Mouse (Mus musculus): ENCODE results near the gene Prkcb.

Prkcb gene

DNA sequence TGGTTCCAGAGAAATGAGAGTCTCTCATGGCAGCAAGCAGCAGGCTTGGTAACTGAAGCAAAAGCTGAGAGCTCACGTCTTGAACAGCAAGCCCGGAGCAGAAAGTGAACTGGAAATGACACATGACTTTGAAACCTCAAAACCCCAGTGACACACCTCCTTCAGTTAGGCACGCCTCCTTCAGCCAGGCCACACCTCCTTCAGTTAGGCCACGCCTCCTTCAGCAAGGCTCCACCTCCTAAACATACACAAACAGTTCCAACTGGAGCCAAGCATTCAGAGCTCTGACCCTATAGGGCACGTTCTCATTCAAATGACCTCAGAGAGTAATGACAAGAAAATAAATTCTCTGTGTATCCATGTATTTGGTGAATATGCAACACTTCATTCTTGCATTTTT is 316.5 kb downstream of the Prkcb start:
- DNase-seq, result no peak

DNA sequence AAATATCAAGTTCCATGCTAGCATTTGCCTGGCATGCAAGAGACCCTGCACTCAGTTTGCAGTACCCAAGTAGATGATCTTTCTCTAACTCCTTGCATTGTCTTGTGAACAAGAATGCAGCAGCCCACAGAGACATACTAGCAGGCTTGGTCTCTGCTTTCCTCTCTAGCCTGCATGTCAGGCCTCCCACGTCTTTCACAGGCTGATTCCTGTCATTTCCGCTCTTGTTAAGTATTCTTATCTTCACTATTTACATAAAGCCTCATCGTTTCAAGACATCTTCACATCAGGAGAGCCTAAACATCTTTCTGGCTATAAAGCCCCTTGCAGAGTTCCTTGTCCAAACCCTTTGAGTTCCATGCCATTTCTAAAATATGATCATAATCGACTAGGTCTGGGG is 320.9 kb downstream of the Prkcb start:
- no peak for DNase-seq

DNA sequence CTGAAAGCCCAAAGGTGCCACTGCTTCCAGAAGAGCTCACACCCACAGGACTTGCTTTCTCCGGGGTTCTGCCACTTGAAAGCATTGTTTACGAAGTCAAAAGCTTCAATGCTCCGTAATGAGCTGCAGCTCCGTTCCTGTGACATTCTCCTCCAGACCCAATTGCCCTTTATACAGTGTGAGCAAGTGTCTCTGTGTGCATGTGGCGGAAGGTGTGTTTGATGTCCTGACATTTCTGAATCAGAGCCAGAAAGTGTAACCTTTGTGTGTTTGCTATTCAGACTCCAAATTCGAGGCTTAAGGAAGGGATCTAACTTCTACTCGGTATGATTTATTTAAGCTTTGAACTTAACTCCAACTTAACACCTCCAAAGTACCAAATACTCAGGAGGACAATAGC is 321.6 kb downstream of the Prkcb start:
- DNase-seq, result no peak

DNA sequence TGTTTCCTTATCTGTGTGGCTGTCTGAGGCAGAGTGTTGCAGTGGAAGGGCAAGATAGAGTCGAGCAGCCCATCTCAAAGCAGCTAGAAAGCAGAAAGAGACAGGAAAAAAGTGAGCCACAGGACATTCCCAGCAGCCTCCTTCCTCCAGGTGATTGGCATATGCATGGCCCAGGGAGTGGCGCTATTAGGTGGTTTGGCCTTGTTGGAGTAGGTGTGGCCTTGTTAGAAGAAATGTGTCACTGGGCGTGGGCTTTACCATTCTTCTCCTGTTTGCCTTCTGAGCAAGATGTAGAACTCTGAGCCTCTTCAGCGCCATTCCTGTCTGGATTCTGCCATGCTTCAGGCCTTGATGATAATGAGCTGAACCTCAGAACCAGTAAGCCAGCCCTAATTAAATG is 325.3 kb downstream of the Prkcb start:
- no peak for DNase-seq

DNA sequence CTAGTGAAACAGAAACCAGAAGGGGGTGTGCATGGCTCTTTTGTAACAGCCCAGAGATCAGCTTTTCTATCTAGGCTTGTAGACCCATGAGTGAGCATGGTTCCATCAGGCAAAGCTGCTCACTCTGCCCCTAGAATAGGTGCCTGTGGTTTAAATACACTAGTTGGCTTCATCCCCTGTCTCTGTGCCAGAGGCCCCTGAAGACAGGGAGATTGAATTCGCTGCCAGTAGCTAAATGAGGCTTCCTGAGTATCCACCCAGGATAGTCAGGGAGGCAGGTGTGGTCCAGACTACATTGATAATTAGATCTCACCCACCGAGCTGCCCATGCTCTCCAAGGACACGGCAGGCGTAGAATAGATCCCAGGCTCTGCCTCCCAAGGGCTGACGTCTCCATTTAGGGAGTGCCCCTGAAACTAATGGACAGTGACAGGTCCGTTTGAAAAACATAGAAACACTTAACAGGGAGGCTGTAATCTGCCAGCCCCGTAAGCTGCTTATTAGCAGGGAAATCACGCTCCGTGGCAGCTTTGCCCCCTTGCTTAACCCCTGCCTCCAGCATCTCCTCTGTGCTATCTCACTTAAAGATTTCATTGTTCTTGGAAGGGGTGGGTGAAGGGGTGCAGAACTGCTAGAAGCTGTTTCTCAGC is 333.7 kb downstream of the Prkcb start:
- peak; percentile 37 for DNase-seq

DNA sequence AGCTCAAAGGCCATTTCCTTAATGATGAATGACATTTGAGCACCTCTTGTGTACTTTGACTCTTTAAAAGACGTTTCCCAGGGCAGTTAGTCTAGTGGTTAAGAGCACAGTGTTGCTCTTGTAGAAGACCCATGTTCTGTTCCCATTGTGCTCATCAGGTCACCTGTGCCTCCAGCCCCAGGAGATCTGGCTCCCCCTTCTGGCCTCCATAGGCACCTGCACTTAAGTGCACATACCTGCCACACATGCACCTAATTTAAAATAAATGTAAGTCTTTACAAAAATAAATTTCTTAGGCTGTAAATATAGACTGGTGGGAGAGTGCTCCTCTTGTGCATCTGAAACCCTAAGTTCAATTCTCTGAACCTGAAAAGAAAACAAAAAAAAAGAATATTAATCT is 335.2 kb downstream of the Prkcb start:
- DNase-seq, result no peak

DNA sequence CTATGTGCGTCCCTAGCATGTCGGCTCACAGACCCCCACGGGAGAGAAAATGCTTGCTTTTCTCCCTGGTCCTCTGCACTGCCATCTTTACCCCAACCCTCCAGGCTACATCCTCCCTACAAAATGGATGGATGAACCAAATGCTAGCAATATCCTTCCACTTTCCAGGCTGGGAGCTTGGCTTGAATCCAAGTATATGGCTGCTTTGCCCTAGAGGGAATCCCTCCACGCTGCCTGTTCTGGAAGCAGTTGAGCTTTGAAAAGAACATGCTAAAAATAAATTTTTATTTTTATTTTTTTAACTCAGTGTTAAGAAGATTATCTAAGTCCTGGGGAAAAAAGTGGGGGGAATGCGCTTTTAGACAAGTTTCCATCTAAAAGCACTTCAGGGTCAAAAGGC is 339.5 kb downstream of the Prkcb start:
- no peak for DNase-seq

DNA sequence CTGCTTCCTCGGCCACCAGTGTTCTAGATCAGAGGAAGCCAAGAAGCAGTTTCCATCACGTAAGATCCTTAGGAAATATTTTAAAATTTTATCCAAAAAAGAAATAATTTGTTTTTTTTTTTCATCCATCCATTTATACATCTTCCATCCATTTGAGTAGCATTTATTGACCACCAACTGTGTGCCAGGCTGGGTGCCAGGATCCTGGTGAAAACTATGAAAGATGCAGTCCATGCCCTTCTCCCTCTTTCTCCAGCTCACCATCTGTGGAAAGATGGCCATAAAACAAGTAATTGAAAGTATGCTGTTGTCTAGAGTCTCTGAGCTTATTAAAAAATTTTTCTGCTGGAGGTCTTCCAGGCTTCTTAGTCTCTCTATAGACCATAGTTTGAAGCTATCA is 341.8 kb downstream of the Prkcb start:
- peak; percentile 38 for DNase-seq

DNA sequence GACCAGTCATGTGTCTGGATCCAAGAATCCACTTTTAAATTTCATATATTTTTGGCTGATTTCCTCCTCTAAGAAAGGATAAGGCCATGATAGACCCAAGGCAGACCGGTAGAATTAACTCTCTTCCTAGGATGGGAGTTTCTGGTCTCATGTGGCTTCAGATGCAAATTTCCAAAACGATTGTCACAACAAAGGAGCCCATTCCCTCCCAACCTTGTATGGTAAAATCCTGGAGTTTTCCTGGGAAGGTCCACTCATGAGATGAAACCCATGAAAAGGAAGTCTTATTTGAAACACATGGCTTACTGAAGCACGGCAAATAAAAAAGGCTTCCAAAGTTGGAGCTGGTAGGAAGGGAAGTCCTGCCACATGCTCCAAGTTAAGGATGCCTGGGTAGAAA is 342.6 kb downstream of the Prkcb start:
- no peak for DNase-seq

DNA sequence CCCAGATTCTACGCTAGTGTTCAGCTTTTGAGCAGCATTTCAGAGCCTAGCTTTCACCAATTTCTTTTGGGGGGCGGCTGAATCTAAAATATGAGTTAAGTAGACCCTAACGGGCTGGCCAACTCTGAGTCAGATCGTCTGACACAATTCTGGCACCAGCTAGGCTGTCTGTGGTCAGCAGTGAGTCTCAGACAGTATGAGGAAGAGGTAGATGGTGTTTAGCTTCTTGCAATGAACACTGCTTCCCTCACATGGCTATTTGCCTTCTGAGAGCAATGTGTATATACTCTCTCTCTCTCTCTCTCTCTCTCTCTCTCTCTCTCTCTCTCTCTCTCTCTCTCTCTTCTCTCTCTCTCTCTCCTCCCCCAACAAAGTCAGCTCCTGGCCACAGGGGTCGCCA is 344.4 kb downstream of the Prkcb start:
- DNase-seq, result no peak

DNA sequence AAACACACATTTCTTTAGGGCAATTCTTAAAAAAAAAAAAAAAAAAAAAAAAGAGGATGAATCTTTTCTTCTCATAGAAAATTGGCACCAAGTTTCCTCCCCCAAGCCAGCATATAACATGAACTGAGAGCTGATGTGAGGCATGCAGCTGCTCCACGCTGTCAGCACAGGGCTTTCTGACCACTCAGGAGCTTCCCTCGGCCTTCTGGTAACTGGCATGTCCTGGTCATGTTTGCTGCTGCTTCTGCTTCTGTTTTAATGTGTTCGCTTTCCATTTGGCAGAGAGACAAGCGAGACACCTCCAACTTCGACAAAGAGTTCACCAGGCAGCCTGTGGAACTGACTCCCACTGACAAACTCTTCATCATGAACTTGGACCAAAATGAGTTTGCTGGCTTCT is 344.9 kb downstream of the Prkcb start:
- no peak for DNase-seq

DNA sequence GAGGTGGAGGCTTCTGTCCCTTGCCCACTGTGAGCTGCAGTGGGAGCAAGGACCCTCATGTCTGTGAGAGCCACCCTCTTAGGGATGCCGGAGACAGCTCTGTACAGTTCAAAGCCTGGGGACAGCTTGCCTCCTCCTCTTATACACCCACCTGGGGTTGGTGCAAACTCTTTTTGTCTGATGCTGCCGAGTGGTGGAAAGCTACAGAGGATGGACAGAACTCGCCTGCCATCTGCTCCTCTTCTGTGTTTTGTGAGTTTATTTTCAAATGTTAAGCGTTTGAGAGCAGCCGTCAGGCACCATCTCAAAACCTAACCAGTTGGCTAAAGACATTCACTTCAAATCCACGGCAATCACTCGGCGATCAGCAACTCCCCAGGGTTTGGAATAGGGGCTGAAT is 355.1 kb downstream of the Prkcb start:
- DNase-seq, result no peak

DNA sequence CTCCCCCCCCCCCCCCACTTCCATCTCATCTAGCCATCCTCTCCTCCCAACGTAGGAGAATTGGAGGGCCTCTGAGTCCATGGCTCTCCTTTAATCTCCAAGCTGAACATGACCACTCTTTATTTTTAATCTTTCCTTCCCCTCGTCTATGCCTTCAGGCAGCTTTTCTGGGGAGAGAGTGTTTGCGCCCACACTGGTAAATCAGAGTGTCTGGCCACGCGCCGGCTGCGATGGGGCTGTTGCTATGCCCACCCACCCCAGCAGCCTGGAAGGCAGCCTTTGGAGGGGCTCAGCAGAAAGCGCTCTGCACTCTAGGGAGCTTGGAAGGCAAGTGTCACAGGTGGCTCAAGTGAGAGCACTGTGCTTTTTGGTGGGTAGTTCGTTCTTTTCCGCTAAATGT is 360.8 kb downstream of the Prkcb start:
- DNase-seq, result no peak

DNA sequence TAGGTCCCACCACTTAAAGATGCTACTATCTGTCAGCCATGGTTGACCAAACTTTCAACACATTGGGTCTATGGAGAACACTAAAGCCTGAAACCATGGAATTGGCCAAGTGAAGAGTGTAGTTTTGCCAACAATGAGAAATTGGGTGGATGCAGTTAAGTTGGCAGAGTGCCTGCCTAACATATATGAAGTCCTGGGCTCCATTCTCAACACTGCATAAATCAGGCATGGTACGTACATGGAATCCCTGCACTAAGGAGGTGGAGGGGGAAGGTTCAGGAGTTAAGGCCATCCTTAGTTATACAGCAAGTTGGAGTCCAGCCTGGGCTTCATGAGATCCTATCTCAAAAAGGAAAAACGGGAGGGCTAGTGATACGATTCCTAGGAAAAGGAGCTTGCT is 364.0 kb downstream of the Prkcb start:
- no peak for DNase-seq

DNA sequence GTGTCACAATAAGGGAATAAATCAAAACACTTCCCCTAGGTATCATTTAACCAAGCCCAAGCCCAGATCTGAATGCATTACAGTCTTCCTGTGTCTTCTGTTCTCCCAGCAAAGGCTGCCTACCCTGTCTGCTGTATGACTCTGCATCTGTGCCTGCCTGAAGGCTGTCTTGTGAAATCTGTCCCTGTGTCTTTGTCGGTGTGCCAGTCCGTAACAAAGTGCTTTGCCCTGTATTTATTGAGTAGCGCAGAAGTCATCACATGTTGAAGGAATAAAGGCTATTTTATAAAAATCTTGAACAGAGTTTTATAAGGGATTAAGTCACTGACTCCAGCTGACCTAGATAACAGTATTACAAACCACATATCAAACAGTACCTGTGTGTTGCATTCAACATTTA is 368.1 kb downstream of the Prkcb start:
- no peak for DNase-seq

DNA sequence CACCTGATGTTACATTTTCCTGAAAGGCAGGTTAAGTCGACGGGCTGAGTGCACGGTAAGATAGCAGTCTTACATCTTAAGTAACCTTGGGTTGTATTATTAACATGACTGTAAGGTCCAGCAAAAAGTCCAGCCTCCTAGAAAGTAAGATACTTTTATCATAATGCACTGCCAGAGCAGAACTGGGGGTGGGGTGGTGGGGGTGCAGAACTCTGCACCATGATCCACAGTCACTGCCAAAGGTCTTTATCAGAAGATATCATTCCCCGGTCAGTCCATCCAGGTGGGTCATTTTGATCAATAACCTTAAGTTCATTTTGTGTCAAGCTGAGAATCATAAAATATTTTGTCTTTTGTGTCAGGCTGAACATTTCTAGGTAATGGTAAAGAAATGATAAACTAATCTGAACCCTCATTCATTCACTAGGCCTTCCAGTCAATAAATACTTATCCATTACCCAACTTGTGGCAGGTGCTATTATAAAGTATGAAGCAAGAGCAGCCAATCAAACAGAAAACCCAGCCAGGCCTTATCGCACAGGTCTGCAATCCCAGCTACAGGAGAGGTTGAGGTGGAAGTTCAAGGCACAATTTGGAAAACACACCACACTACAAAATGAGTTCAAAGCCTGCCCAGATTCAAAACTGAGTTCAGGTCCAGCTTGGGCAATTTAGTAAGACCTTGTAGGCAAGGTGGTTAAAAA is 369.0 kb downstream of the Prkcb start:
- DNase-seq, result no peak

DNA sequence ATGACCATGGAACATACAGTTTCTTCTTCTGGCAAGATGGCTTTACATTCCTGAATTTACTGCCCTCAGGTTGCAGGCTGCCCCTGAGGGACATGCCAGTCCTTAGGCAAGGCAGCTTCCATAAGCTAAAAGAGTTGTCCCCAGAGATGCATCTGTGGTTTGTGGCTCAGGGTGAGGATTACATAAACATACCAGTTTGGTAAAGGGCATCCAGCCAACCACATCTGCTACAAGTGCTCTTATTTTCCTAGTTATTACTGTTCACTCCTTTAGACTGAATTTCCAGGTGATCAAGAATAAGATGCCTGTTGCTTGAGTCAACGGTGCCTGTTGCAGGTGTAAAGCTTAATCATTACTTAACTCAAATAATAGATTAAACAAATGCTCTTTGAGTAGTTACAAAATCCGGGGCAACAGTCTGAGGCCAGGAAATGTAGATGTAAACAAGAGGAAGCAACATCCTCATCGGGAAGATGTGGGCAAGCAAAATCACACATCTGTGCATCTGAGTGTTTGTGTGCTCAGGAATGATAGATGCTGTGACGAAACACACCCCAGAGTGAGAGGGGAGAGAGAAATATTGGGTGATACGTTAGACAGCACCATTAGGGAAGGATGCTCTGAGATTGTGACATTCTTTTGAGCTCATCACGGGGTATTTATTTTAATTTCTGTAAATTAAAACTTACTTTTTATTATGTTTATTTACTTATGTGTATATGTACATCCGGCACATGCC is 376.9 kb downstream of the Prkcb start:
- no peak for DNase-seq

DNA sequence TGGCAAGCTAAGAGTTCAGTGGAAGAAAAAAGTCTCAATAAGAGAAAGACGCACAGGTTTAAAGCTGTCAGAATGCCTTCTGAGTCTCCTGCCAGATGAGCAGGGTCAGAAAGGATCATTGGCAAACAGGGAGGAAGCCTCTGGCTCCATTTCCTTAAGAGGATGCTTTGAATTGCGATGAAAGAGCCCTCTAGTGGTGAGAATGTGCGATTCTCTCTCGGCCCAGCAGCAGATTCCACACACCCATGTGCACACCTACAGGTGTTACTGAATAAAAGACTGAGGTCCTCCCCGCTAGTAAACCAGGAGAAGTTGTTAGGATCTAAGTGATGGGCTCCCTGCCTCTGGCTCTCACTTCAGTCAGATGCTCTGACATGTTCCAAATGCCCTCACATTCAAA is 379.4 kb downstream of the Prkcb start:
- peak; percentile 13 for DNase-seq

DNA sequence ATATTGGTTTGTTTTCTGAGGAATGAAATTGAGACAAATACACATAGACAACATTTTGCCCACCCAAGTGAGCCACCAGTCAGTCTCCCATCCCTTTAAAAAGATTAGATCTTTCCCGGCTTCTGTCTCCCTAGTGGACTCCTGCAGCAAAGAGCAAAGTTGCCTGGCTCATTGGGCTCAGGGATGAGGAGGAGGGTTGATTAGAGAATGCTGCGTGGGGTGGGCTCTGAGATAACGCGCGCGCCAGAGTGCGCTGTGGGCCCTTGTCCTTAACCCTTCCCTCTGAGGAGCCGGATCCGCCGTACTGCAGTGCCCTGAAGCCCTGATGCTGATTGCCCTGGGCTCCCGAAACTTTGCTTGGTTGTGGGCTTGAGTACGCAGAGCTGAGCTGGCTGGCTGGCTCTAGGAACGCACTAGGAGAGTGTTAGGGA is 381.9 kb downstream of the Prkcb start, which contains the start of gene Cacng3:
Cacng3 (plus strand) TSS at position 51 of the 431 bp plus-strand sequence.
- no peak for DNase-seq

DNA sequence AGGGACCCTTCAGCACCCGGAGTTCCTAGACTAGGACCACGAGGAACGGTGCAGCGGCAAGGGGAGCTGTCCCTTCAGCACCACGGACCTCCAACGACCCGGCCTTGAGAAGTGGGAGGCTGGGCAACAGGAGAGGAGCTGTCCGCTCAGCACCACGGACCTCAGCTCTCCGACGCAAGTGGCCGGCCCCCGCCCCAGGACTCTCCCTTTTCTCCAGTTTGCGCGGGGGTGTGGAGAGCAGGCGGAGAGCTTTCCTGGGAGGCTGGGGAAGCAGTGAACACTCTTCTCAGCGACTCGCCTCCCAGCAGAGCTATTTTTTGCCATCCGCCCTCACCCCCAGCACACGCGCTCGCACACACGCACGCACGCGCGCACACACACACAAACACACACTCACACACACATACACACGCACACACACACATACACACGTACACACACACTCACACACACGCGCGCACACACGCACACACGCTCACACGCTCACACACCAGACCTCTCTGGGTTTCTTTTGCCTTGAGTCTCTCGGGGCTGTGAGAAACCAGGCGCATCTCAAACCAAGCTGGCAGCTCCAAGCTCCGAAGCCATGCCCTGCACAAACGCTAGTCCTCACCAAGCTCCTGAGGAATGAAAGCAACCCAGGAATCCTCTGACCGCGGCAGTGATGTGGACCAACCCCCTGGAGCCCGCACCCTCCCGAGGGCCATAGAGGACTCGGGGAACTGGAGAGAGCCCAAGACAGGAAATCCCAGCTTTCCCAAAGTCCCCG is 382.5 kb downstream of the Prkcb start:
- peak; percentile 17 for DNase-seq

DNA sequence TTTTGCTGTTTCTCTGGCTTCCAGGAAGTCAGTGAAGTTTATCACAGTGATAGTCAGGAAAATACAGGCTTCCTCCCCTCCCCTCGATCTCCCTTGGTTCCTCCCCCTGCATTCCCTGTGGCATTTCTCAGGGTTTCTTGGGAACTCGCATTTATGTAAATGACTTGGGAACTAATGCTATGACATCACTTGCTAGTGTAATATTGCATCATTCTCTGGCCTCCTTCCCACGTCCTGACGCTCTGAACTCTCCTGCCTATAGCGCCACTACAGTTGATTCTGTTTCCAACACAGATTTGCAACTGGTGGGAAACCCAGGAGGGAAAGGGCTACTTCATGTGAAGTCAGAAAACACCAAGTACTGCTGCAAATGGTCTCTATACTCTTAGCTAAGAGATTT is 384.4 kb downstream of the Prkcb start:
- no peak for DNase-seq

DNA sequence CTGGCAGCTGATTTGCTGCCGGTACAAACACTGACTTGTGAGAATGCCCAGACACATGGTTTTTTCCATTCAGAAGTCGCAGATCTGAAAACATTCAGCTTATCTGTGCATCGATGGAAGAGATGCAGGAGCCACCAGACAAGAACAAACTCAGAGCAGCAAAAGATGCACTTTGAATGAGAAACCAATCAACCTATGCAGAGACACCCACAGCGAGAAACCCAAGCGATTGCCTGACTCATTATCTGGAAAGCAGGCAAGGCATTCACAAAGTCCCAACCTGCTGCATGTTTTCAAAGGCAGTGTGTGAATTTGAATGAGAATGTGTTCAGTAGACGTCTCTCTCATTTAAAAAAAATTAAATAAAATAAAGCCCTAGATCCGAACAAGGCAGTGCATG is 386.7 kb downstream of the Prkcb start:
- DNase-seq, result no peak

Data from cerebellum, adult 11 months (tissue).